Mouse (Mus musculus): Measurements from ENCODE around the gene Prr5l. TPM values are rescaled to one million over a fixed set of nuclear protein-coding genes. Genes with fewer than 3 reads are reported as not detected.

The Prr5l gene
- polyA plus RNA-seq, 1 experiment from 2014 or later = 15.5 TPM

DNA sequence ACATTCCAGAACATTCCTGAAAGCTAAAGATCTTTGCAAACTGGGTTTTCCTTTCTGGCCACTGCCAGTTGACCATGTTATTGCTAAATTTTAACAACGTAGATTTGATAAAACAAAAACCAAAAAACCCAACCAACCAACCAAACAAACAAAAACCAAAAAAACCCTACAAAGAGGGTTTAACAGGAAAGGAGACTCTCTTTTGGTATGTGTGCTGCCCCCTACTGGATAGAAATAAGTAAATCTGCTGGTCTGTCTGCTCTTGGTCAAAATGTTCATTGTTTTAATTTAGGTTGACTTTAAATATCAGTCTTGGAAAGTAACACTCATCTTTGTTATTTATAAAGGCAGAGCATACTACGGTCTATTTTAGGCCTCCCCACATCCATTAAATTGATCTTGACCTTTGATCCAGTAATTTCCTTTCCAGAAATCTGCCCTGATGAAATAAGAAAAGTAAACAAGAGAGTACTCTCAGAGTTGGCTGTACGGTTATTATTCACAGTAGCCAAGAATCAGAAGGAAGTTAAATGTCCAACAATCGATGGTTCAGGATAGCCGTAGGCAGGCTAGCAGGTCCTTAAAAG is 54.7 kb downstream of the Prr5l start:
- H3K9me3 ChIP-seq = no peaks in the 10 kb centered on the region
- H3K4me2 ChIP-seq (replicated peaks) = no peak overlapping the region
- H3K27ac ChIP-seq (replicated peaks) = no peak overlapping the region
- H3K9ac ChIP-seq (replicated peaks) = no peak overlapping the region
- no peak for ATAC-seq (ENCODE audit: low FRiP score, low read depth)
- H3K4me3 ChIP-seq = no peak overlapping the region
- no peaks in the 10 kb centered on the region for H3K36me3 ChIP-seq
- WGBS = 68% methylated on average over 5 of the region's 5 CpGs
- peaks cover 8% of the 10 kb centered on the region; the same call in 1 of the 2 replicates for H3K4me1 ChIP-seq
- no peaks in the 10 kb centered on the region; the same call in 1 of the 2 replicates for H3K27me3 ChIP-seq

DNA sequence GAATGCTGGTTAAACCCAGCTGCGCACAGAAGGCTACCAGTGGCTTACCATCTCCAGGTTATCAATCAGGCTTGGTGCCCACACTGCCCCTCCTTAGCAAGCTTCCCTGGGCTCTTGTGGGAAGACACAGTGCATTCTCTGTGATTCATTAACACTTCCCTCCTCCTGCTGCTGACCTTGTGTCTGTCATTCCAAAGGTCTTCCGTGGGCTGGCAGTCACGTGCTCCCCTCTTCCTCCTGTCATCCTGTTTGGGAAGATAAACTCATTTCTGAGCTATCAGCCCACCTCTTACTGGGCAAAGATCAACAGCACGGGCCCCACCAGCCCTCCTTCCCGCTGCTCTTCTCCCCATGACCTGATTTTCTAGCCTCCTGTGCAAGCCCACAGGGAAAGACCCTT is 55.2 kb downstream of the Prr5l start:
- Histone ChIP-seq H3K4me2 (replicated peaks) (no peak overlapping the region), H3K36me3 (no peaks in the 10 kb centered on the region), H3K27me3 (no peaks in the 10 kb centered on the region; the same call in 1 of the 2 replicates), H3K9ac (replicated peaks) (no peak overlapping the region), H3K9me3 (no peaks in the 10 kb centered on the region), H3K27ac (replicated peaks) (no peak overlapping the region), H3K4me3 (no peak overlapping the region), H3K4me1 (peaks cover 8% of the 10 kb centered on the region; the same call in 1 of the 2 replicates)
- no peak for ATAC-seq (ENCODE audit: low FRiP score, low read depth)
- WGBS = 55% methylated on average over 5 of the region's 5 CpGs

DNA sequence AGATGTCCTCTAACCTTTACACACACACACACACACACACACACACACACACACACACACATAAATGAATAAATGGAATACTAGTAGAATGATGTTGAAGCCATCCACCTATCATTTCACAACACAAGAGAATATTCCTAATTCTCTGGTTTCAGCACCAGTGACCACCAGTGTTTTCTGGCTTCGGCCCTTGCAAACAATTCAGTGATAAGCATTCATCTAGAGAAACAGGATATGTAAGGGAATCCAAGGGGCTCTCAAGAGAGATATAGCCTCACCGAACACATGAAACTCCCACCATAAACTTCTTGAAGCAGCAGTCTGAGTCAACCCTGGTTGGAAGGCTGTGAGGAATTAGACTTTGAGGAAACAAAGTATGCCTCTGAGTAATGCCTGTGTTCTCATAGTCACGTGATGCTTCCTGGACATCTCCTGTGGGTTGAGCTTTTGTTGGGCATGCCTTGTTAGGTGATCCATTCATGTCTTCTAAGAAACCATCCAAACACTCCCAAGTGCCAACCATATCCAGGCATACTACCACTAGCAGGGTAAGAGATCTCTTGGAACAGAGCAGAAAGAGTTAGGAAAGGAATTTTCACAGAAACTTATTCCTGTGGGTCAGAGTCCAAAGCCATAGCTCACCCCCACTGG is 55.8 kb downstream of the Prr5l start:
- Histone ChIP-seq H3K4me3 (no peak overlapping the region), H3K36me3 (no peaks in the 10 kb centered on the region), H3K27me3 (no peaks in the 10 kb centered on the region; the same call in 1 of the 2 replicates), H3K27ac (replicated peaks) (no peak overlapping the region), H3K9ac (replicated peaks) (no peak overlapping the region), H3K9me3 (no peaks in the 10 kb centered on the region), H3K4me2 (replicated peaks) (no peak overlapping the region), H3K4me1 (peaks cover 8% of the 10 kb centered on the region; the same call in 1 of the 2 replicates)
- WGBS = 82% methylated on average over 3 of the region's 3 CpGs
- no peak for ATAC-seq (ENCODE audit: low FRiP score, low read depth)

DNA sequence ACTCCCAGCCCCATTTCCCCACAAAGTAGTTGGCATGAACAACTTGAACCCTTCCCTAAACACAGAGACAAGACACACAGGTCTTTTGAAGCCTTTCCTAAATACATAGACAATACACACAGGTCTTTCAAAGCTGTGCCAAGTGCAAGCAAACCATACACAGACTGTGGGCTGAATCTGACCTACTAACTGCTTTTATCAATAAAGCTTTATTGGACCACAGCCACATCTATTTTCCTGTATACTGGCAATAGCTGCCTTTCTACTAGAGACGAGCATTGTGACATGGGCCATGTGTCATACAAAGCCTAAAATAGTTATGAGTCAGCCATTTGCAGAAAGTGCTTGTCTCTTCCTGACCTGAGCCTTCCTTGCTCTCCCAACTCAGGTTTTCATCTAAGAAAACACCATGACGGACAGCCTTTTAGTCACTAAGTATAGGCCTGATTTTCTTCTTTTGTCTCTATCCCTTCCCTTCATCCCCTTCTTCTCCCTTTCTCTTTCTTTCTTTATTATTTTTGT is 56.6 kb downstream of the Prr5l start:
- Histone ChIP-seq H3K4me3 (no peak overlapping the region), H3K27ac (replicated peaks) (no peak overlapping the region), H3K4me2 (replicated peaks) (no peak overlapping the region), H3K4me1 (peaks cover 8% of the 10 kb centered on the region; the same call in 1 of the 2 replicates), H3K27me3 (no peaks in the 10 kb centered on the region; the same call in 1 of the 2 replicates), H3K36me3 (no peaks in the 10 kb centered on the region), H3K9ac (replicated peaks) (no peak overlapping the region), H3K9me3 (no peaks in the 10 kb centered on the region)
- ATAC-seq (ENCODE audit: low FRiP score, low read depth) = no peak
- 78% methylated on average over 2 of the region's 2 CpGs for WGBS

DNA sequence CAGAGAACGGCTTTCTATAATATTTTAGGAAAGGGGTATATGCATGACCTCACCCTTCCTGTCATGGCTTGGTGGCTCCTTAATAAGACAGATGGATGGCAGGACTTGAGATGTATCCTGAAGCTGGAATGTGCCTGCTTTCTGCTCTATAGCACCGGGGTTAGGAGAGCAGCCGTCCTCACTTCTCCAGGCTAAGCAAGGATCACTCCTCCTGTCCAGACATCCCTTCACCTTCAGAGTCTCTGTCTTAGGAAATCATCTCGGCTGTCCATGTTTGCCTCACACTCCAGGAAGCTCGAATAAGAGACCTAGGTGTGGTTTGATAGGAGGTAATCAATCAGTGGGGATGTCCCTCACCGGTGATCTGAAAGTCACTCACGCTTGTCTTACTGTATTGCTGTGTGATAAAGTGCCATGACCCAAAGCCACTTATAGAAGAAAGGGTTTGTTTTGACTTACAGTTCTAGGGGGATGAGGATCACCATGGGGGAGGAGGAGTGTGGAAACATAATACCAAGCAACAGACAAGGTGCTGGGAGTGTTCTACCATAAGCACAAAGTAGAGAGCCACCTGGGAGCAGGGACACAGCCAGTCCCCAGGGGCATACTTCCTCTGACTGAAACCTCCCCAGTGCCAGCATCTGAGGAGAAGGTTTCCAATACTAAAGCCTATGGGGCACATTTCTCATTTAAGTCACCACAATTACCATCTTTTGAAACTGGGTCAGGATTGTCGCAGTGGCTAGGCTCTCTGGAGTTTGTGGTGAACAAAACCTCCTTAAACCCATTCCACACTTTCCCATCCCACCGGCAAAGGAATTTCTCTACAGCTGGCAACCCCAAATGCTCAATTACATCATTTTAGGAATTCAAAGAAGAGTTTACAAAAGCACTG is 57.4 kb downstream of the Prr5l start:
- Histone ChIP-seq H3K4me3 (no peak overlapping the region), H3K27me3 (no peaks in the 10 kb centered on the region; the same call in 1 of the 2 replicates), H3K9me3 (no peaks in the 10 kb centered on the region), H3K27ac (replicated peaks) (no peak overlapping the region), H3K4me1 (peaks cover 8% of the 10 kb centered on the region; the same call in 1 of the 2 replicates), H3K9ac (replicated peaks) (no peak overlapping the region), H3K4me2 (replicated peaks) (no peak overlapping the region), H3K36me3 (no peaks in the 10 kb centered on the region)
- WGBS = 90% methylated on average over 9 of the region's 9 CpGs
- ATAC-seq (ENCODE audit: low FRiP score, low read depth) = no peak

DNA sequence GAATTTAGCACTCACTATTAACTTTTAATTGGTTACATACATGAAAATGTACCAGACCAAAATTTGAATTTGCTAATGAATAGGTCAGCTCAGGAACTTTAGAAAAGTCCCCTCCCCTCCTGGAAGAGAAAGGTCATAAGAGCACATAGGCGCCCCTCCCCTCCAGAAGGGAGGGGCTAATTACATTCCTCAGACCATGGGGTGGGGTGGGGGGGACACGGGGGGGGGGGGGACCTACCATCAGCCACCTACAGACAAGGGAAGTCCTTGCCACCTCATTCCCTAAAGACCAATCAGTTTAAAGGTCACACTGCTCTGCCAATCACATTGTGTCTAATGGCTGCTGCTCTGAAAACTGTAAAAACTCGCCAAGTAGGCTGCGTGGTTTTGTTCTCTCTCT is 59.0 kb downstream of the Prr5l start:
- no peak for ATAC-seq (ENCODE audit: low FRiP score, low read depth)
- no peaks in the 10 kb centered on the region for H3K4me1 ChIP-seq
- no peaks in the 10 kb centered on the region for H3K9me3 ChIP-seq
- no peaks in the 10 kb centered on the region; the same call in 1 of the 2 replicates for H3K27me3 ChIP-seq
- no peak overlapping the region for H3K9ac ChIP-seq (replicated peaks)
- H3K36me3 ChIP-seq = no peaks in the 10 kb centered on the region
- no peak overlapping the region for H3K4me3 ChIP-seq
- WGBS = 68% methylated on average over 2 of the region's 4 CpGs
- no peak overlapping the region for H3K4me2 ChIP-seq (replicated peaks)
- no peak overlapping the region for H3K27ac ChIP-seq (replicated peaks)

DNA sequence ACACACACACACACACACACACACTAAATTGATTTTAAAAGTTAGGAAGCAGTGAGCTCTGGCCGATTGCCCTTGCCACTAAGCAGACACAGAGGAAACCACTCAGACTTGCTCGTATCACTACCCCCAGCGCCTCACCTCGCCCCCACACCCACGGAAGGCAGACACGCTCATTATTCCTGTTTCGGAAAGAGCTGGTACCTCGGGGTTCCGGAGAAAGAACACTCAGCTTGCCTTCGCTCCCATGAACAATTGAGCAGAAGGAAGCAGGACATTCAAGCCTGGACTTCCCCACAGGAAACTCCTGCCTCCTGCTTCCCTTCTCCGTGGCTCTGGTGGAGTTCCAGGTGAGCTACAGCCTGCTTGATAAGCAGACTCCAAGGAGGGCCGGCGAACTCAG is 60.0 kb downstream of the Prr5l start:
- no peaks in the 10 kb centered on the region for H3K9me3 ChIP-seq

DNA sequence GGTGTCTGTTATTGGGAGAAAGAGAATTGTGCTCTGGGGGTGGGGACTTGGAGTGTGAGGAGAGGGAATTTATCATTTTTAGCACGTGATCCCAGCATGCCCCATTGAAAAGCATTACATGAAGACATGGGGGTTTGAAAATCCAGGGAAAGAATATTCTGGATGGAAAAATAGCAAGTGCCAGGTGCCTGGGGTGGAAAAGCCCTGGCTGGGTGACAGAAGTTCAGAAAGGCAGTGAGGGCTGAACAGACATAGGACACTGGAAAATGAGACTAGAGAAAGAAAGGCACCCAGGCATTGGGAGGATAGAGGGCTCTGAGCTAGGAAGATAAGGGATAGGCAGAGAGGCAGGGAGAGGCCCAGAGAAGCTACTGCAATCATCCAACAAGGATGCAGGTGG is 62.0 kb downstream of the Prr5l start:
- 86% methylated on average over 1 of the region's 1 CpGs for WGBS
- H3K36me3 ChIP-seq = no peaks in the 10 kb centered on the region
- no peak for ATAC-seq (ENCODE audit: low FRiP score, low read depth)

More for the DNA sequence above, 60.0 kb downstream of the Prr5l start:
- Histone ChIP-seq H3K4me3 (no peak overlapping the region), H3K4me2 (replicated peaks) (no peak overlapping the region), H3K27ac (replicated peaks) (no peak overlapping the region), H3K36me3 (no peaks in the 10 kb centered on the region), H3K9ac (replicated peaks) (no peak overlapping the region), H3K27me3 (no peaks in the 10 kb centered on the region; the same call in 1 of the 2 replicates), H3K4me1 (no peaks in the 10 kb centered on the region)
- 84% methylated on average over 13 of the region's 13 CpGs for WGBS
- no peak for ATAC-seq (ENCODE audit: low FRiP score, low read depth)

DNA sequence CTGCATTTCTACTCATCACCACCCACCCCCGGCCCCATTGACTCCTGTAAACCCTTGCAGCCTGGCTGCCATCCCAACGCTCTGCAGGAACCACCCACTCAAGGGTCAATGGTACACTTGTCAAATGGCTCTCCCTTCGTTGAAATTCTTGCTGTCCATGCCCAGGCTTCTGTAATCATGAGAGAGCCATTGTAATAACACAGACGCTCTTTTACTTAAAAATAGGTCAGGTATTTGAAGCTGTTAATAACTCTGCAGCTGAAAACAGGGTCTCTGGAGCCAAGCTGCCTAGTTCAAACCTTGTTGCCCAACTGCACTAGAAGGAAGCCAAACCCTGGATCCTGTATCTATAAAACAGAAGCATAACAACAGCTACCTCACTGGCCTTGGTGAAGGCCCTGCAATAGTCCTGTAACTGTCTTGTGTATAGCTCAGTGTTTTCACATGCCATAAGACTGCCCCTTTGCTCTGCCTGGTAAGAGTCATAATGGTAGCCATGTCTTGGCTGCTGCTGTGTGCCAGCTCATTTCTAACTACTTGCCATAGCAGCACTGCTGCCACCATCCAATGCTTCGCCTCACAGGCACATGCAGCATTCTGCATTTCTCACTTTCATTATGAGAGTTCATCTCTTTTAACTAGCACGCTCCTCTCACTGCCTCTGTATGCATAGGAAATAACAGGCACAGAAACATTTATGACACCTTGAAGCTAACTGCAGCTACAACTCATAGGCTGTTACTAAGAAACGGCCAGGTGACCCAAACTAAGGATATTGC is 63.7 kb downstream of the Prr5l start:
- Histone ChIP-seq H3K36me3 (no peaks in the 10 kb centered on the region), H3K9ac (replicated peaks) (no peak overlapping the region), H3K4me1 (no peaks in the 10 kb centered on the region), H3K27ac (replicated peaks) (no peak overlapping the region), H3K27me3 (no peaks in the 10 kb centered on the region; the same call in 1 of the 2 replicates), H3K9me3 (no peaks in the 10 kb centered on the region), H3K4me2 (replicated peaks) (no peak overlapping the region), H3K4me3 (no peak overlapping the region)
- ATAC-seq (ENCODE audit: low FRiP score, low read depth) = no peak
- WGBS = 86% methylated on average over 7 of the region's 7 CpGs

More for the DNA sequence above, 62.0 kb downstream of the Prr5l start:
- no peak overlapping the region for H3K4me2 ChIP-seq (replicated peaks)
- H3K27ac ChIP-seq (replicated peaks) = no peak overlapping the region
- no peaks in the 10 kb centered on the region for H3K4me1 ChIP-seq
- no peaks in the 10 kb centered on the region for H3K9me3 ChIP-seq
- no peak overlapping the region for H3K9ac ChIP-seq (replicated peaks)
- no peak overlapping the region for H3K4me3 ChIP-seq
- no peaks in the 10 kb centered on the region; the same call in 1 of the 2 replicates for H3K27me3 ChIP-seq

DNA sequence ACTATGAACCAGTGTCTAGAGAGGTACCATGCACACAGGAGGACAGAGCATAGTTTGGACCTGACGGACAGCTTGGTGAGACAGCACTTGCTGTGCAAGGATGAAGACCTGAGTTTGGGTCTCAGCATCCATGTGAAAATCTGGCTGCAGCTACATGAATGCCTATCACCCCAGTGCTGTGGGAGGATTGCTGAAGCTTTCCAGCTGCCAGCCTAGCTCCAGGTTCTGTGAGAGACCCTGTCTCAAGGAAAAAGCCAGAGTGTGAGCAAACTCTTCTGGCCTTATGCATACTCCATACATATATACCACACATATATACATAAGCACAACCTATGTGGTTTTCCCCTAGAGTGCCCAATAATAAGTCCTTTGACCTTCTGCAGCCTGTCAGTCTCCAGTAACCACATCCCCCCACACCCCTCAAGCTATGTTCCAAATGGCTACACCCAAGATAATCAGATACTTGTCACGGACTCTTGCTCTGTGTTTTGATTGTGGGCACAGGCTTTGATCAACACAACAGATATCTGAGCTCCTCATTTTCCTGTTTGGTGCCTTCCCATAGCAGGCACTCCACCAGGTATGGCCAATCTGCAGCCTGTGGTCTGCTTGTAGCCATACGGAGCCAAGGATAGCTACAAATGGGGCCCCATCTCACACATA is 66.0 kb downstream of the Prr5l start:
- Histone ChIP-seq H3K27ac (replicated peaks) (no peak overlapping the region), H3K9ac (replicated peaks) (no peak overlapping the region), H3K4me3 (no peak overlapping the region), H3K4me1 (no peaks in the 10 kb centered on the region), H3K4me2 (replicated peaks) (no peak overlapping the region), H3K36me3 (no peaks in the 10 kb centered on the region), H3K9me3 (no peaks in the 10 kb centered on the region), H3K27me3 (no peaks in the 10 kb centered on the region; the same call in 1 of the 2 replicates)
- no peak for ATAC-seq (ENCODE audit: low FRiP score, low read depth)
- 81% methylated on average over 3 of the region's 3 CpGs for WGBS

Measured in midbrain, embryonic 12.5 days (tissue).